Mouse (Mus musculus) midbrain, postnatal 0 days (tissue): Measurements from ENCODE around the gene Olfr776. TPM values are rescaled to one million over a fixed set of nuclear protein-coding genes. Genes with fewer than 3 reads are reported as not detected.

Source experiments
- polyA plus RNA-seq: library from polyadenylated mRNA; unstranded; fragments of >200 nt; fragmentation: Nextera tagmentation; extraction: Ambion mirVana; gene quantifications from 2 replicates; pipeline ENCODE4 v1.2.1, GENCODE M21; 2015
- total RNA-seq: library from RNA; depleted of rRNA; stranded (reverse); fragments of >200 nt; gene quantifications from 2 replicates; pipeline ENCODE4 v1.2.3, GENCODE M21; 2014; rRNA removed

The Olfr776 gene
- total and polyA plus RNA-seq, 2 experiments from 2014 or later, result not detected

Other genes starting within 250 kb of the Olfr776 start
- not detected in 2 replicates for gene Olfr763, start 248.3 kb upstream of the Olfr776 start, total RNA-seq
- not detected in 2 replicates for gene Olfr763, start 248.3 kb upstream of the Olfr776 start, polyA plus RNA-seq
- gene Olfr764-ps1, start 219.2 kb upstream of the Olfr776 start, total RNA-seq, result not detected in 2 replicates
- gene Olfr764-ps1, start 219.2 kb upstream of the Olfr776 start, polyA plus RNA-seq, result not detected in 2 replicates
- gene Olfr765, start 209.1 kb upstream of the Olfr776 start, total RNA-seq, result not detected in 2 replicates
- not detected in 2 replicates for gene Olfr765, start 209.1 kb upstream of the Olfr776 start, polyA plus RNA-seq
- gene Olfr766-ps1, start 190.2 kb upstream of the Olfr776 start, total RNA-seq, result not detected in 2 replicates
- not detected in 2 replicates for gene Olfr766-ps1, start 190.2 kb upstream of the Olfr776 start, polyA plus RNA-seq
- not detected in 2 replicates for gene Olfr767, start 176.2 kb upstream of the Olfr776 start, total RNA-seq
- gene Olfr767, start 176.2 kb upstream of the Olfr776 start, polyA plus RNA-seq, result not detected in 2 replicates
- gene Olfr768, start 159.8 kb upstream of the Olfr776 start, total RNA-seq, result not detected in 2 replicates
- gene Olfr768, start 159.8 kb upstream of the Olfr776 start, polyA plus RNA-seq, result not detected in 2 replicates
- gene Olfr769, start 141.3 kb upstream of the Olfr776 start, total RNA-seq, result not detected in 2 replicates
- not detected in 2 replicates for gene Olfr769, start 141.3 kb upstream of the Olfr776 start, polyA plus RNA-seq
- not detected in 2 replicates for gene Olfr770, start 120.1 kb upstream of the Olfr776 start, total RNA-seq
- not detected in 2 replicates for gene Olfr770, start 120.1 kb upstream of the Olfr776 start, polyA plus RNA-seq
- gene Olfr771, start 94.4 kb upstream of the Olfr776 start, total RNA-seq, result not detected in 2 replicates
- gene Olfr771, start 94.4 kb upstream of the Olfr776 start, polyA plus RNA-seq, result not detected in 2 replicates
- gene Olfr772, start 81.2 kb upstream of the Olfr776 start, total RNA-seq, result not detected in 2 replicates
- not detected in 2 replicates for gene Olfr772, start 81.2 kb upstream of the Olfr776 start, polyA plus RNA-seq
- not detected in 2 replicates for gene Olfr773, start 71.7 kb upstream of the Olfr776 start, total RNA-seq
- not detected in 2 replicates for gene Olfr773, start 71.7 kb upstream of the Olfr776 start, polyA plus RNA-seq
- gene Olfr774, start 22.9 kb upstream of the Olfr776 start, total RNA-seq, result not detected in 2 replicates
- gene Olfr774, start 22.9 kb upstream of the Olfr776 start, polyA plus RNA-seq, result not detected in 2 replicates
- not detected in 2 replicates for gene Olfr775, start 10.7 kb upstream of the Olfr776 start, total RNA-seq
- gene Olfr775, start 10.7 kb upstream of the Olfr776 start, polyA plus RNA-seq, result not detected in 2 replicates
- gene Olfr777, start 12.4 kb downstream of the Olfr776 start, total RNA-seq, result not detected in 2 replicates
- gene Olfr777, start 12.4 kb downstream of the Olfr776 start, polyA plus RNA-seq, result not detected in 2 replicates
- not detected in 2 replicates for gene Olfr780, start 59.0 kb downstream of the Olfr776 start, total RNA-seq
- not detected in 2 replicates for gene Olfr780, start 59.0 kb downstream of the Olfr776 start, polyA plus RNA-seq
- gene Olfr781, start 69.7 kb downstream of the Olfr776 start, total RNA-seq, result not detected in 2 replicates
- not detected in 2 replicates for gene Olfr781, start 69.7 kb downstream of the Olfr776 start, polyA plus RNA-seq
- gene Olfr782, start 89.7 kb downstream of the Olfr776 start, total RNA-seq, result not detected in 2 replicates
- not detected in 2 replicates for gene Olfr782, start 89.7 kb downstream of the Olfr776 start, polyA plus RNA-seq
- gene Olfr784, start 125.0 kb downstream of the Olfr776 start, total RNA-seq, result 0.66 and 0.82 TPM in 2 replicates
- not detected in 2 replicates for gene Olfr784, start 125.0 kb downstream of the Olfr776 start, polyA plus RNA-seq
- gene Olfr785, start 146.3 kb downstream of the Olfr776 start, total RNA-seq, result not detected in 2 replicates
- not detected in 2 replicates for gene Olfr785, start 146.3 kb downstream of the Olfr776 start, polyA plus RNA-seq
- gene Olfr786, start 168.2 kb downstream of the Olfr776 start, total RNA-seq, result not detected in 2 replicates
- gene Olfr786, start 168.2 kb downstream of the Olfr776 start, polyA plus RNA-seq, result not detected in 2 replicates
- not detected in 2 replicates for gene Olfr787, start 202.7 kb downstream of the Olfr776 start, total RNA-seq
- not detected in 2 replicates for gene Olfr787, start 202.7 kb downstream of the Olfr776 start, polyA plus RNA-seq
- gene Olfr788, start 211.9 kb downstream of the Olfr776 start, total RNA-seq, result not detected in 2 replicates
- not detected in 2 replicates for gene Olfr788, start 211.9 kb downstream of the Olfr776 start, polyA plus RNA-seq
- not detected in 2 replicates for gene Olfr789, start 225.6 kb downstream of the Olfr776 start, total RNA-seq
- not detected in 2 replicates for gene Olfr789, start 225.6 kb downstream of the Olfr776 start, polyA plus RNA-seq
- gene Olfr790, start 239.4 kb downstream of the Olfr776 start, total RNA-seq, result not detected in 2 replicates
- gene Olfr790, start 239.4 kb downstream of the Olfr776 start, polyA plus RNA-seq, result not detected in 2 replicates